In genomic region chr2:127586694-127587513, GRCm38 (mm10) we compare ENCODE assay signal across 8 mouse cellular contexts. TPM values are rescaled to one million over a fixed set of nuclear protein-coding genes. Genes with fewer than 3 reads are reported as not detected.
DNase-seq lines count a peak whose midpoint lies in the region; ATAC-seq and TF ChIP-seq lines count a peak whose summit lies in the region.

Zfp661 (minus strand) TSS chr2:127587094.
Mrps5 (plus strand) TSS chr2:127587222.

- peak within 1 kb of the TSS; percentile 83 for H3K4me2 ChIP-seq in hindbrain, postnatal 0 days (ENCODE audit: low read depth, low read length)

- H3K4me3 ChIP-seq in gastrocnemius, adult 2 months = peak within 1 kb of the TSS; percentile 99
- peak within 1 kb of the TSS; percentile 94 for H3K4me3 ChIP-seq in hindbrain, postnatal 0 days (ENCODE audit: low read length)
- peak within 1 kb of the TSS; percentile 97 for H3K4me3 ChIP-seq in left cerebral cortex, adult 2 months

- H3K27ac ChIP-seq in gastrocnemius, adult 2 months = peak within 1 kb of the TSS; percentile 95
- H3K27ac ChIP-seq in hindbrain, postnatal 0 days = peak within 1 kb of the TSS; percentile 96
- H3K27ac ChIP-seq in left cerebral cortex, adult 2 months = peak within 1 kb of the TSS; percentile 100

- WGBS in hindbrain, postnatal 0 days = 4% methylated on average over 39 of the region's 39 CpGs

- ATAC-seq in common myeloid progenitor, adult 5-6 weeks (replicated peaks; ENCODE audit: low read depth, poor library complexity, severe bottlenecking) = peak; percentile 63
- ATAC-seq in hindbrain, postnatal 0 days = peak; percentile 88
- peak; percentile 71 for ATAC-seq in megakaryocyte, adult 5-6 weeks (ENCODE audit: poor library complexity, severe bottlenecking)

- 0 out of 2 replicates have a peak, but pooled peaks cover 5% of the 10 kb centered on the region for H3K36me3 ChIP-seq in hindbrain, postnatal 0 days (ENCODE audit: insufficient read depth, low read length)

- H3K4me1 ChIP-seq in hindbrain, postnatal 0 days (ENCODE audit: insufficient read depth, low read length) = 0 out of 2 replicates have a peak, but pooled peaks cover 11% of the 10 kb centered on the region

- no peak for TF ChIP-seq CTCF in gastrocnemius, adult 2 months (IDR thresholded peaks at IDR 0.05)
- peak; percentile 19 for TF ChIP-seq CTCF in hindbrain, postnatal 0 days (IDR thresholded peaks at IDR 0.05; ENCODE audit: low read depth)
- no peak; the same call in 1 of the 2 replicates for TF ChIP-seq CTCF in left cerebral cortex, adult 2 months (IDR thresholded peaks at IDR 0.05)

- no peaks in the 10 kb centered on the region for H3K27me3 ChIP-seq in hindbrain, postnatal 0 days (ENCODE audit: insufficient read depth, low read length)

- no peaks in the 10 kb centered on the region for H3K9me3 ChIP-seq in hindbrain, postnatal 0 days (ENCODE audit: low read length)

- DNase-seq in ZHBTc4 (ENCODE audit: low read depth, low spot score) = peak; percentile 90
- peak; percentile 89 for DNase-seq in gastrocnemius, adult 2 months
- peak; percentile 86 for DNase-seq in hindbrain, postnatal 0 days (ENCODE audit: low spot score)
- peak; percentile 81 for DNase-seq in left cerebral cortex, adult 2 months (ENCODE audit: extremely low spot score in 1 of 2, low spot score in 2 of 2)
- DNase-seq in right cerebral cortex, adult 2 months (ENCODE audit: low spot score in 2 of 2) = peak; percentile 79 to 85
- DNase-seq in urinary bladder, postnatal 14 days (ENCODE audit: low spot score) = peak; percentile 87

- intact Hi-C loops in gastrocnemius, adult 2 months (cut with DNase I) = no loop called here
- intact Hi-C loops in left cerebral cortex, adult 2 months (cut with DNase I) = no loop called here

- peak within 1 kb of the TSS; percentile 78 for H3K9ac ChIP-seq in hindbrain, postnatal 0 days (replicated peaks; ENCODE audit: low read length)

RNA-seq across cellular contexts. Expression of gene Zfp661, which starts in this region (rescaled TPM):
- total RNA-seq in common myeloid progenitor, adult 5-6 weeks (2017) = 1.7 and 2.7 TPM in 2 replicates
- 1 to 10 TPM; 2.4 to 2.6 TPM for total RNA-seq in gastrocnemius, adult 2 months (2021)
- 4.0 and 6.0 TPM in 2 replicates for total RNA-seq in hindbrain, postnatal 0 days (2014; rRNA removed)
- polyA plus RNA-seq in hindbrain, postnatal 0 days (2015; fragmentation: Nextera tagmentation; extraction: Ambion mirVana) = 4.3 TPM in 2 replicates
- total RNA-seq in left cerebral cortex, adult 2 months (2021) = 1 to 10 TPM; 6.3 to 8.1 TPM
- 1.1 TPM in 2 replicates for total RNA-seq in megakaryocyte, adult 5-6 weeks (2015)
- 1.1 and 2.1 TPM in 2 replicates for total RNA-seq in megakaryocyte, adult 5-6 weeks (2017)

RNA-seq across cellular contexts. Expression of gene Mrps5, which starts in this region (rescaled TPM):
- total RNA-seq in common myeloid progenitor, adult 5-6 weeks (2017) = 80.0 and 148 TPM in 2 replicates
- total RNA-seq in gastrocnemius, adult 2 months (2021) = 10 to 100 TPM; 74.1 to 96.2 TPM
- 44.5 and 69.7 TPM in 2 replicates for total RNA-seq in hindbrain, postnatal 0 days (2014; rRNA removed)
- polyA plus RNA-seq in hindbrain, postnatal 0 days (2015; fragmentation: Nextera tagmentation; extraction: Ambion mirVana) = 129 and 138 TPM in 2 replicates
- total RNA-seq in left cerebral cortex, adult 2 months (2021) = 10 to 100 TPM; 82.1 to 94.5 TPM
- total RNA-seq in megakaryocyte, adult 5-6 weeks (2015) = 10.4 and 15.7 TPM in 2 replicates
- 34.3 and 42.3 TPM in 2 replicates for total RNA-seq in megakaryocyte, adult 5-6 weeks (2017)

Comparison
In these comparisons a context has a peak if more than half of its experiments do, and no peak if none do; other contexts are left out.
1. Peak in every context shown above with its lines: DNase-seq, ATAC-seq, H3K4me3 ChIP-seq and H3K27ac ChIP-seq.